Mouse (Mus musculus) cerebellum, adult 2 months (tissue): ENCODE measurements around the gene Lonrf3.

Source experiments
- CTCF ChIP-seq: fragments of 200-500 bp; IDR thresholded peaks from 2 replicates; pipeline ENCODE4 v1.5.1; 2011; ENCODE audit warnings: low read depth, mild to moderate bottlenecking, control low read depth, low read length, moderate library complexity, borderline replicate concordance; ENCODE audit not compliant: insufficient read depth
- POLR2A ChIP-seq: fragments of 200-500 bp; IDR thresholded peaks from 2 replicates; pipeline ENCODE4 v1.6.1; 2011; ENCODE audit warnings: low read length, control low read depth, borderline replicate concordance; ENCODE audit not compliant: insufficient read depth

DNA sequence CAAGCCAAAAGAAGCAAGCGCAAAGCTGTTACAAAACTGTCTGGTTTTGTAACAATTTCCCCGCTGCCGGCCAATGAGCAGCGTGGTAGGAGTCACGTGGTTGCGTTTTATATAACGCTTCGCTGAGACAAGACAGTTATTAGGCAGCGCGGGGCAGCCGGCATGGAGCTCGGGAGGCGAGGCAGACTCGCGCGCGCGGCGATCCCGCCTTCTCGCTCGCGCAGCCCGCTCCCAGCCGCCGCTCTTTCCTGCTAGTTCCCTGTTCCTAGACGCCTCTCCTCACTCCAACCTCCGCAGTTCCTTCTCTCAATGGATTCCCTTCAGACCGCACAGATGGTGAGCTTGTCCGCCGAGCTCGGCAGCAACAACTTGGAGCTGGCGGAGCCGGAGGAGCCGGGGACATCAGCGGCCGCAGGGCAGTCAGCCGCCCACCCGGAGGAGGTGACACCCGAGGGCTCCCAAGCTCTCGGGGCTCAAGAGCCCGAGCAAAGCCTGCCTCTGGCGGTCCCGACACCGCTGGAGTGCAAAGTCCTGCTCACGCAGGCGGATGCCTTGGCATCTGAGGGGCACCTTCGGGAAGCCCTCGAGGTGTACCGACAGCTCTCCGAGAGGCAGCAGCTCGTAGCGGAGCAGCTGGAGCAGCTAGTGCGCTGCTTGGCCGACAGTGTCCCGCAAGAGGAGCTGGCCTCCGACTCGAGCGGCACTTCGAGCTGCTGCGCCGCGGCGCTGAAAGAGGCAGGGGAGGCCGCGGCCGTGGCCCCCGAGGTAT, at the start of gene Lonrf3:
- no peak for TF ChIP-seq CTCF
- peak; percentile 93 for TF ChIP-seq POLR2A
